Mouse (Mus musculus) ES-E14 (cell line): ENCODE data around the gene Pla2g5. TPM values are rescaled to one million over a fixed set of nuclear protein-coding genes. Genes with fewer than 3 reads are reported as not detected.

Experiments
- DNase-seq: peaks from one replicate; pipeline ENCODE4 v3.0.0-alpha.2; 2013; ENCODE audit warnings: low read depth, low spot score
- H3K27ac ChIP-seq: 2 replicates; pipeline ENCODE4 v1.5.1; 2012; ENCODE audit warnings: low read depth, mild to moderate bottlenecking, low read length, moderate library complexity, mixed read lengths; ENCODE audit not compliant: poor library complexity, insufficient read depth, severe bottlenecking
- H3K36me3 ChIP-seq: 2 replicates; pipeline ENCODE4 v1.6.1; 2012; ENCODE audit warnings: mild to moderate bottlenecking, low read length, moderate library complexity, mixed read lengths; ENCODE audit not compliant: control insufficient read depth, poor library complexity, insufficient read depth, severe bottlenecking
- H3K4me1 ChIP-seq, 2 experiments: fragments of 150-350 bp in 1 of 2; sonication (generic) in 1 of 2; 2 replicates each; pipeline ENCODE4 v1.6.1; 2012; ENCODE audit warnings: low read length in 2 of 2, mild to moderate bottlenecking in 1 of 2, mixed read lengths in 1 of 2; ENCODE audit not compliant: control insufficient read depth in 2 of 2, insufficient read depth in 2 of 2, poor library complexity in 1 of 2
- H3K4me3 ChIP-seq, 2 experiments: fragments of 150-350 bp in 1 of 2; sonication (generic) in 1 of 2; 2 replicates each; pipeline ENCODE4 v1.5.1; 2012; ENCODE audit warnings: low read length in 2 of 2, low read depth in 1 of 2, mild to moderate bottlenecking in 1 of 2, mixed read lengths in 1 of 2; ENCODE audit not compliant: insufficient read depth in 1 of 2, poor library complexity in 1 of 2, severe bottlenecking in 1 of 2
- H3K9ac ChIP-seq: 2 replicates; pipeline ENCODE4 v1.6.1; 2012; ENCODE audit warnings: low read depth, mild to moderate bottlenecking, low read length, mixed read lengths; ENCODE audit not compliant: poor library complexity, insufficient read depth, severe bottlenecking
- H3K9me3 ChIP-seq: fragments of 150-350 bp; sonication (generic); 2 replicates; pipeline ENCODE4 v1.6.1; 2012; ENCODE audit warnings: low read depth, mild to moderate bottlenecking, low read length; ENCODE audit not compliant: control insufficient read depth, insufficient read depth
- CHD2 ChIP-seq: IDR thresholded peaks from 2 replicates; pipeline ENCODE4 v1.6.1; 2014; ENCODE audit warnings: mild to moderate bottlenecking, low read depth, low read length, inconsistent platforms
- HCFC1 ChIP-seq: IDR thresholded peaks from 2 replicates; pipeline ENCODE4 v1.6.1; 2012; ENCODE audit warnings: low read length, inconsistent platforms, borderline replicate concordance; ENCODE audit not compliant: insufficient read depth
- MAFK ChIP-seq: IDR thresholded peaks from 2 replicates; pipeline ENCODE4 v1.6.1; 2014; ENCODE audit warnings: mild to moderate bottlenecking, low read depth, low read length, inconsistent platforms; ENCODE audit not compliant: insufficient read depth
- ZC3H11A ChIP-seq: IDR thresholded peaks from 2 replicates; pipeline ENCODE4 v1.6.1; 2012; ENCODE audit warnings: low read depth, mild to moderate bottlenecking, inconsistent platforms, low read length, borderline replicate concordance
- ZNF384 ChIP-seq: IDR thresholded peaks from 2 replicates; pipeline ENCODE4 v1.6.1; 2012; ENCODE audit warnings: low read depth, low read length, inconsistent platforms
- in situ Hi-C, 2 experiments: fragments of 600-800 bp; cut with MboI; formaldehyde crosslinking; loops; one replicate each; pipeline ENCODE4 v1.15.1; 2025; ENCODE audit warnings: low sequenced_read_pairs in 2 of 2, inconsistent platforms in 1 of 2; ENCODE audit not compliant: unreplicated experiment in 2 of 2
- total RNA-seq: library from RNA; depleted of rRNA; stranded (reverse); fragments of 300-350 nt; gene quantifications from 2 replicates; pipeline ENCODE4 v1.2.3, GENCODE M21; 2012

The Pla2g5 gene
- total RNA-seq, 1 experiment = 3.7 TPM

DNA sequence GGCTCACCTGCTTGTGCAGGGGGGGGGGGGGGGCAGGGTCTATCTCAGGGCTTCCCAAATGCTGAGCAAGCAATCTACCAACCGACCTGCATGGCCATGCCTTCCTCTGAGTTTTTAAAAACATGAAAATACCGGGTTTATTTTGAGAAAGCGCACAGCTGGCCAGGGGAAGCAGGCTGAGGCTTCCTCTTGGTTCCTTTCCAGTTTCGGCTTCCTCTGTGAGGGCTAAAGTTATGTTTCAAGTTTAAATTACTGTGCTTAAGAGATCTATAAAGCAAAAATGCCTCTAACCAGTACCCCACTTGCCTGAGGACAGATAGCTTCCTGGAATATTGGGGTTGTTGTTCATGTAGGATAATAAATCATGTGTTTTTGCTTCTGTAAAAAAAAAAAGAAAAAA, 77.1 kb downstream of the Pla2g5 start:
- no peak for DNase-seq
- TF ChIP-seq CHD2 (no peak), HCFC1 (no peak), MAFK (no peak), ZC3H11A (no peak), ZNF384 (no peak)
- in situ Hi-C loops = no loop called here

DNA sequence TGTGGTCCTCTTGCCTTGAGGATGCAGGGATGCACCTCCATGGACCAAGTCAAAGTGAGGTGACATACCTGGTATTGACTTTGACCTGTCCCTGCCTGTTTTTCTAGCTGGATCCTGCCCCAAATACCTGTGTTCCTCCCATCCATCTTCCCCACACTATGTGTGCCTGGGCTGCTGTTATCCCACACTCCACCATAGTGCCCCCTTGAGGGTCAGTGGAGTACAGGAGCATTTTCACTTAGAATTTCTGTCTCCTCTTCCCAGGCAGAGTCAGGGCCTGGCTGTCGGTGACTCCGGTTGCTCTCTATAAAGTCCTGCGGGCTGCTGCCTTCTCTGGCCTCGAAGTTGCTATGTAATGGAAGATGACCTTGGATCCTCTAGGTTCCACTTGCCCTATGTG, 77.6 kb downstream of the Pla2g5 start:
- H3K9ac ChIP-seq = no peak overlapping the region
- in situ Hi-C loops = no loop called here
- DNase-seq = no peak
- no peak for TF ChIP-seq MAFK
- no peak for TF ChIP-seq ZC3H11A
- TF ChIP-seq HCFC1 = no peak
- no peak for TF ChIP-seq CHD2
- TF ChIP-seq ZNF384 = no peak
- H3K9me3 ChIP-seq = no peaks in the 10 kb centered on the region
- H3K36me3 ChIP-seq = no peaks in the 10 kb centered on the region
- peaks cover 0 to 3% of the 10 kb centered on the region in 2 experiments; a peak in 1 of 4 replicates for H3K4me1 ChIP-seq
- no peak overlapping the region for H3K4me3 ChIP-seq
- no peak overlapping the region for H3K27ac ChIP-seq

More for the DNA sequence above, 77.1 kb downstream of the Pla2g5 start:
- Histone ChIP-seq H3K4me1 (peaks cover 0 to 3% of the 10 kb centered on the region in 2 experiments; a peak in 1 of 4 replicates), H3K9ac (no peak overlapping the region), H3K4me3 (no peak overlapping the region), H3K27ac (no peak overlapping the region), H3K9me3 (no peaks in the 10 kb centered on the region), H3K36me3 (no peaks in the 10 kb centered on the region)

DNA sequence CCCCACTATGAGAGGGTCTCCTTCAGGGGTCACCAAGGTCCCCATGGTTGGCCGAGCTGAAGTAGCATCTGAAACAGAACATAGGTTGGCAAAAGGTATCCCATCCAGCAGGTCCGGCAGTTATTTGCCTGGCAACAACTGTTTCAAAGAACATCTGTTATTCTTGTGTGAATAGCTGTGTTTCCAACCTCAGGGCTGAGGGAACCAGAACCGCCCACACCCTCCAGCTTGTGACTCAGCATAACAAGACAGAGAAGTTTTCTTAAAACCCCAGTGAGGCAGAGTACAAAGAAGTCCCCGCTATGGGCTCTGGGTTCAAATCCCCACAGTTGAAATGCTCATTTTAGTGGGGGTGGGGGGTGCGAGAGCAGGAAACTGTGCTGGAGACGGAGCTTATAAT, 81.2 kb downstream of the Pla2g5 start:
- H3K9me3 ChIP-seq = no peaks in the 10 kb centered on the region
- in situ Hi-C loops = no loop called here
- DNase-seq = no peak

DNA sequence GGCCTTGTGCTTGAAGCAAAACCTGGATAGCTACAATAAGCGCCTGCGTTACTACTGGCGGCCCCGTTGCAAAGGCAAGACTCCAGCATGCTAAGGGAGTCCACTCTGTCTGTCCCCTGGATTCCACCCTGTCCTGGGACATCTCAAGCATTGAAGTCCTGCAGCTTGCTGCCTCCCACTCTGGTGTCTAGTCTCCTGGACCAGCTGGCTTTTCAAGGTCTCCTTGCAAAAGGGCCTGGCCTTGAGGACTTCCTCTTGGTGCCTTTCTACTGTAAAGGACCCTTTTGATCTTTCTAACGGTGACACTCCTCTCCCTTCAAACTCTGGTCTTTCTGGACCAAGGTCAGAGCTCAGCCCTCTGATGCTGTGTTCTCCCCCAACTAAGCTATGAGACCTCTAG, 83.0 kb downstream of the Pla2g5 start:
- Histone ChIP-seq H3K9me3 (no peaks in the 10 kb centered on the region), H3K27ac (no peak overlapping the region), H3K4me3 (no peak overlapping the region), H3K36me3 (no peaks in the 10 kb centered on the region), H3K9ac (no peak overlapping the region), H3K4me1 (no peaks in the 10 kb centered on the region)
- in situ Hi-C loops = no loop called here
- no peak for DNase-seq
- TF ChIP-seq MAFK = no peak
- TF ChIP-seq ZC3H11A = no peak
- TF ChIP-seq CHD2 = no peak
- TF ChIP-seq ZNF384 = no peak
- TF ChIP-seq HCFC1 = no peak

More for the DNA sequence above, 81.2 kb downstream of the Pla2g5 start:
- no peak for TF ChIP-seq HCFC1
- no peak for TF ChIP-seq ZNF384
- peak; percentile 28; the same call in 1 of the 2 replicates for TF ChIP-seq MAFK
- TF ChIP-seq CHD2 = no peak
- Histone ChIP-seq H3K4me3 (no peak overlapping the region), H3K36me3 (no peaks in the 10 kb centered on the region), H3K9ac (no peak overlapping the region), H3K27ac (no peak overlapping the region), H3K4me1 (0 out of 4 replicates have a peak, but pooled peaks cover 0 to 2% of the 10 kb centered on the region in 2 experiments)
